Mouse (Mus musculus): ENCODE measurements around the gene Secisbp2.

GRCm38 (mm10) chr13:51645872-51646271 lies 5.6 kb upstream of the Secisbp2 start:
- no peak for TF ChIP-seq POLR2A (IDR thresholded peaks at IDR 0.05; ENCODE audit: borderline replicate concordance, control insufficient read depth, low read depth, low read length)
- TF ChIP-seq CTCF (IDR thresholded peaks at IDR 0.05; ENCODE audit: control insufficient read depth, insufficient read depth, low read length): no peak
